Mouse (Mus musculus): Measurements from ENCODE around the gene Dennd1a.

GRCm38 (mm10) chr2:38161484-38161883 is 125.7 kb downstream of the Dennd1a start:
- TF ChIP-seq CTCF (IDR thresholded peaks at IDR 0.05; ENCODE audit: low read depth, low read length) (0 out of 2 replicates have a peak, but pooled peaks have one; percentile 6), POLR2A (IDR thresholded peaks at IDR 0.05; ENCODE audit: extremely low read depth, insufficient read depth, low read length) (no peak)

Measured in liver, adult 2 months (tissue).